Mouse (Mus musculus): ENCODE measurements around the gene Tbc1d8b. TPM values are rescaled to one million over a fixed set of nuclear protein-coding genes. Genes with fewer than 3 reads are reported as not detected.

Gene Tbc1d8b
- total RNA-seq, 2 experiments from 2014 or later: 5.8 to 6.6 TPM

DNA sequence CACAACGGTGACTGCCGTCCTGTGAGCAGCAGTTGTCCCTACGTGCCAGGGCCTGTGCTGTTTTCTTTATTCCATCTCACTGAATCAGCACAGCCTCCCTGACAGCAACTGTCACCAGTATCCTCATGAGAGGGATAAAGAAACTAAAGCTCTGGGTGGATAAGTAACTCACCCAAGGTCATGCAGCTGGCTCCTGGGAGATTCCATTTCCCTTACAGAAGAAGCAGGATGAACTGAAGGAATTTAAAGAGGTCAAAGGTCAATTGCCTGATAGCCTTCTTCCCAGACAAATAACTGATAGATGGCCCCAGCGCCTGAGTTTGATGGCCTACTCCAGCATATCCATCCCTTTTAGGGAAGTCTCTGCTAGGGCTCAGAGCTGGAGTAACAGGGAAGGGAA, 92.6 kb downstream of the Tbc1d8b start:
- no peak for ATAC-seq (replicated peaks; ENCODE audit: poor library complexity, severe bottlenecking)

- no peak for ATAC-seq (replicated peaks; ENCODE audit: poor library complexity, severe bottlenecking)
Measured at GRCm38 (mm10) chrX:139778886-139779285, 94.1 kb downstream of the Tbc1d8b start.

GRCm38 (mm10) chrX:139779401-139779800, 94.6 kb downstream of the Tbc1d8b start:
- no peak for ATAC-seq (replicated peaks; ENCODE audit: poor library complexity, severe bottlenecking)

GRCm38 (mm10) chrX:139780988-139781387, 96.2 kb downstream of the Tbc1d8b start:
- no peak for ATAC-seq (replicated peaks; ENCODE audit: poor library complexity, severe bottlenecking)

- no peak for ATAC-seq (replicated peaks; ENCODE audit: poor library complexity, severe bottlenecking)
Measured at GRCm38 (mm10) chrX:139781563-139781962, 96.8 kb downstream of the Tbc1d8b start.

DNA sequence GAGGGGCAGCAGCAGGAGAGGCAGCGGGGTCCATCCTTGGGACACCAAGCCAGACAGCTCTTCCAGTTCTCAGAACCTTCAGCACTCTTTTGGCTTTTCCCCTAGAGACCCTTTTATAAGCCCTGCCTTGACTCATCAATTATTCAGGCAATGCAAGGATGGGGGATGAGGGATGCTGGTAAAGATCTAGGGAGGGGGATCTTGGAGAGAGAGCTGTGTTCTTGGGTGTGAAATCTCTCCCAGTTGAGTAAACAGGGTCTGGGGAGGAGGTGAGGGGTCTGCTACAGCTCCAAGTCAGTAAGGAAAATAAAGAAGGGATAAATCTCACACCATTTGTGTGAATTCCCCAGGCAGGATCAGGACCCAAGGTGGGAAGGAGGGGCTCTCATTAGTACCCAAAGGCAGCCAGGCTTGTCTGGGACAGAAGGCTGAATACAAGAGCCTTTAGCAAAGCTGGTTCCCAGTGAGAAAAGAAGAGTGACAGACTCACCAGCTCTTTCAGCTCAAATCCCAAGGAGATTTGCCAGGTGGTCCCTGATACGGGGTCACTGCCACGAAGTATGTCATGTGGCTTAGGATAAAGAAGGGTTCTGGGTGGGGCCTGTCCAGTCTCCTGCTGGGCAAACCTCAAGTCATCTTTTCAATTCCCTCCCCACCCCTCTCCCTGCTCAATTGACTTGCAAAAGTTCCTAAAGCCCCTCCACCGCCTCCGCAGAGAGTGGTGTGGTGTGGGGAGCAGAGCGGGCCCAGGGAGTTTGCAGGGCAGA, 97.7 kb downstream of the Tbc1d8b start, which contains the start of gene Ripply1:
Gene Ripply1 (minus strand): TSS at position 76 of the 767 bp plus-strand sequence.
- ATAC-seq (replicated peaks; ENCODE audit: poor library complexity, severe bottlenecking): no peak

- no peak for ATAC-seq (replicated peaks; ENCODE audit: poor library complexity, severe bottlenecking)
Measured at GRCm38 (mm10) chrX:139783045-139783422, 98.2 kb downstream of the Tbc1d8b start.

GRCm38 (mm10) chrX:139785764-139786163, 101.0 kb downstream of the Tbc1d8b start:
- no peak for ATAC-seq (replicated peaks; ENCODE audit: poor library complexity, severe bottlenecking)

DNA sequence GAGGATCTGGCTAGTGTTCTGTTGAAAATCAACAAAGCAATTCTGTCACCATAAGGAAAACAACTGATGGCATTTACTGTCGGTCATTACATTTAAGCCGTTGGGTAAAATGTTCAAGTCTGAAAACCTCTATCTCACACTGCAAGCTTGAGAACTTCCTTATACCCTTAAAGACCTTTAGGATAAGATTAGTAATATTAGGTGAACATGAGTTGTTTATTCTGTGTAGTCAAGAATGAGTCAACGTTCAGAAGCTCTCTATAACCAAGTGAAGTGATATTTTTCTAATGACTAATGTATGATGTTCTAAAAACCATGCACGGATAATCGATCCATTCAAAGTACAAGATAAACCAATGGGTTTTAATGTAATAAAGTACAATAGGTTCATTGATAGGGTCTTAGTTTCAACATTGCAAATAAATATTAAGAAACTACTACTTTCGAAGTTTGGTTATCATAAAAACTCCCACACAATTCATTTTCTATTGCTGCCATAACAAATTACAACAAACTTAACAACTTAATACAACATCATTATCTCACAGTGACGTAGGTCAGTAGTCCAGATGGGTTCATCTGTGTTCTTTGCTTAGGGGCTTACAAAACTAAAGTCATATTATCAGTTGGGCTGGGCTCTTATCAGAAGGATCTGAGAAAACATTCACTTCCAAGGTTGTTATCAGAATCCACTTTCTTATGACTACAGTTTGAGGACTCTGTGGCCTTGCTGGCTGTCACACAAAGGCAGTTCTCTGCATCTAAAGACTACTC, 109.5 kb downstream of the Tbc1d8b start:
- no peak for ATAC-seq (replicated peaks; ENCODE audit: poor library complexity, severe bottlenecking)

DNA sequence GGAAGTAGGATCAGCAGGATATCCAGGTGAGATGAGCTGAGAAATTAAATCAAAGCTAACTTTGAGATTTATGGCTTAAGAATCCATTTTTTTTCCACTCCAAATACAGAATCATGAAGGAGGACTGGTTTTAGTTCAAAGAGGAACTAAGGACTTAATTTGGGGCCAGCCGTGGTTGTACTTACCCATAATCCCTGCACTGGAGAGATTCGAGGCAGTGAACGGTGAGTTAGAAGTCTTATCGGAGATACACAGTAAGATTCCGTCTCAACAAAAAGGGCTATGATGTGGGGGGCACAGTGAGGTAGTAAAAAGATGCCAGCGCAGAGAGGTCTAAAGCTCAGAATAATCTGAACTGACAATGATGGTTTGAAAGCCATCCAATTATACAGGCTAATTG, 111.2 kb downstream of the Tbc1d8b start:
- ATAC-seq (replicated peaks; ENCODE audit: poor library complexity, severe bottlenecking): no peak; the same call in 1 of the 2 replicates

DNA sequence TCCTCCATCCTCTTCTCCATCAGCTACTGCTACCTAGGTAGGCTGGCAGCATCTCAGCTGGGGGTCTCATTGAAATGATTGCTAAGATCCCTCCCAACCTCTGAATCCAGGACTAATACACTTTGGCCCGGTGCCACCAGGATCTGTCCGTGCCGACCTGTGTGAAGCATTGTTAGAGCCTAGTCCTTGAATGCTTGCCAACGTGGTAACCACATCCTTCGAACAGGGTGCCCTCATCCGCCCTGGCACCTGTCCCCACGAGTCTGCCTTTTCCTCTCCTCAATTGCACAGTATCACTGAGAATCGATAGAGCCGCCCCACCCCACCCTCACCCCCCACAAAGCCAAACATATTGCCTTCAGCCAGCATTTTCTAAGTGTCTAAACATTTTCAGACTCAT, 113.1 kb downstream of the Tbc1d8b start:
- no peak for ATAC-seq (replicated peaks; ENCODE audit: poor library complexity, severe bottlenecking)

- no peak for ATAC-seq (replicated peaks; ENCODE audit: poor library complexity, severe bottlenecking)
Measured at GRCm38 (mm10) chrX:139799953-139800352, 115.2 kb downstream of the Tbc1d8b start.

- no peak for ATAC-seq (replicated peaks; ENCODE audit: poor library complexity, severe bottlenecking)
Measured at GRCm38 (mm10) chrX:139800406-139800878, 115.6 kb downstream of the Tbc1d8b start, which contains the start of gene Cldn2. TSS of gene Cldn2 (plus strand) at chrX:139800828.

Other genes with a start within 250 kb of the Tbc1d8b start
- gene D330045A20Rik, start 204.6 kb upstream of the Tbc1d8b start, total RNA-seq (2014; fragmentation: Nextera tagmentation): 0.77 TPM in 1 of 2 replicates, not detected in the other
- gene D330045A20Rik, start 204.6 kb upstream of the Tbc1d8b start, total RNA-seq (2017): 0.17 and 0.41 TPM in 2 replicates
- 0.32 and 1.6 TPM in 2 replicates for gene Rnf128, start 121.7 kb upstream of the Tbc1d8b start, total RNA-seq (2014; fragmentation: Nextera tagmentation)
- gene Rnf128, start 121.7 kb upstream of the Tbc1d8b start, total RNA-seq (2017): 0.78 and 2.2 TPM in 2 replicates
- 0.45 TPM in 1 of 2 replicates, not detected in the other for gene Gm15013, start 29.5 kb downstream of the Tbc1d8b start, total RNA-seq (2014; fragmentation: Nextera tagmentation)
- gene Gm15013, start 29.5 kb downstream of the Tbc1d8b start, total RNA-seq (2017): 0.36 and 0.78 TPM in 2 replicates
- not detected in 2 replicates for gene Ripply1, start 97.4 kb downstream of the Tbc1d8b start, total RNA-seq (2014; fragmentation: Nextera tagmentation)
- gene Ripply1, start 97.4 kb downstream of the Tbc1d8b start, total RNA-seq (2017): not detected in 2 replicates
- not detected in 2 replicates for gene Cldn2, start 115.8 kb downstream of the Tbc1d8b start, total RNA-seq (2014; fragmentation: Nextera tagmentation)
- not detected in 2 replicates for gene Cldn2, start 115.8 kb downstream of the Tbc1d8b start, total RNA-seq (2017)
- 2.6 and 6.1 TPM in 2 replicates for gene Morc4, start 186.7 kb downstream of the Tbc1d8b start, total RNA-seq (2014; fragmentation: Nextera tagmentation)
- gene Morc4, start 186.7 kb downstream of the Tbc1d8b start, total RNA-seq (2017): 2.2 and 5.7 TPM in 2 replicates